Mouse (Mus musculus) G1E (cell line): ENCODE measurements around the gene Gm4969.

Source experiments
- CTCF ChIP-seq: IDR thresholded peaks from 2 replicates; pipeline ENCODE4 v1.5.1; 2012; ENCODE audit warnings: low read depth, low read length, inconsistent platforms, mixed read lengths
- GATA1 ChIP-seq: IDR thresholded peaks from 2 replicates; pipeline ENCODE4 v1.6.1; 2012; ENCODE audit warnings: borderline replicate concordance, low read length, inconsistent platforms, mixed read lengths
- TAL1 ChIP-seq: conservative IDR thresholded peaks from 2 replicates; pipeline ENCODE4 v1.6.1; 2012; ENCODE audit warnings: low read depth, low read length, inconsistent platforms, mixed read lengths

- TF ChIP-seq CTCF, result no peak
- no peak for TF ChIP-seq TAL1
- no peak for TF ChIP-seq GATA1
Observed at GRCm38 (mm10) chr7:19051161-19051560, 67.0 kb downstream of the Gm4969 start.
